Mouse (Mus musculus) heart, adult 8-10 months (tissue): Measurements from ENCODE around the gene Tpbgl. TPM values are rescaled to one million over a fixed set of nuclear protein-coding genes. Genes with fewer than 3 reads are reported as not detected.

ENCODE experiments used
- DNase-seq: peaks from one replicate; pipeline ENCODE4 v3.0.0; 2022; ENCODE audit warnings: low spot score
- total RNA-seq, 4 experiments: library from RNA; stranded (reverse); gene quantifications; 2 replicates each; pipeline ENCODE4 v1.2.4; 2022

Gene Tpbgl
- total RNA-seq, 4 experiments from 2014 or later: 2.8 to 3.4 (median 3.1) TPM

- DNase-seq: no peak
These were observed 15.2 kb upstream of the Tpbgl start for GRCm38 (mm10) chr7:99642078-99642477.

- no peak for DNase-seq
These were observed 14.3 kb upstream of the Tpbgl start for GRCm38 (mm10) chr7:99641245-99641644.

GRCm38 (mm10) chr7:99633966-99634665 is 7.2 kb upstream of the Tpbgl start:
- peak; percentile 26 for DNase-seq

GRCm38 (mm10) chr7:99632286-99632685 is 5.4 kb upstream of the Tpbgl start:
- DNase-seq: no peak

GRCm38 (mm10) chr7:99627366-99627765 is 463 bp upstream of the Tpbgl start:
- DNase-seq: no peak

- peak; percentile 88 for DNase-seq
These were observed 1.1 kb downstream of the Tpbgl start for GRCm38 (mm10) chr7:99625722-99626375.

GRCm38 (mm10) chr7:99618860-99619259 is 8.0 kb downstream of the Tpbgl start:
- DNase-seq: peak; percentile 11

- no peak for DNase-seq
These were observed 8.6 kb downstream of the Tpbgl start for GRCm38 (mm10) chr7:99618264-99618663.

GRCm38 (mm10) chr7:99607632-99608031 is 19.3 kb downstream of the Tpbgl start:
- DNase-seq: no peak

GRCm38 (mm10) chr7:99606766-99607165 is 20.1 kb downstream of the Tpbgl start:
- DNase-seq: no peak

GRCm38 (mm10) chr7:99606303-99606702 is 20.6 kb downstream of the Tpbgl start:
- DNase-seq: no peak

- no peak for DNase-seq
These were observed 21.8 kb downstream of the Tpbgl start for GRCm38 (mm10) chr7:99605058-99605457.

GRCm38 (mm10) chr7:99603875-99604662 is 22.8 kb downstream of the Tpbgl start:
- no peak for DNase-seq

GRCm38 (mm10) chr7:99598722-99599121 is 28.2 kb downstream of the Tpbgl start:
- no peak for DNase-seq

GRCm38 (mm10) chr7:99593868-99594803 is 32.8 kb downstream of the Tpbgl start:
- DNase-seq: no peak

- DNase-seq: no peak
These were observed 34.2 kb downstream of the Tpbgl start for GRCm38 (mm10) chr7:99592669-99593068.

- no peak for DNase-seq
These were observed 36.3 kb downstream of the Tpbgl start for GRCm38 (mm10) chr7:99590646-99591045.

- DNase-seq: peak; percentile 63
These were observed 36.8 kb downstream of the Tpbgl start for GRCm38 (mm10) chr7:99590064-99590463.

GRCm38 (mm10) chr7:99585976-99586375 is 40.9 kb downstream of the Tpbgl start:
- DNase-seq: no peak

GRCm38 (mm10) chr7:99583625-99584024 is 43.3 kb downstream of the Tpbgl start:
- DNase-seq: no peak

- DNase-seq: no peak
These were observed 44.0 kb downstream of the Tpbgl start for GRCm38 (mm10) chr7:99582867-99583266.
